Mouse (Mus musculus) urinary bladder, postnatal 14 days (tissue): ENCODE data around the gene Clptm1.
A peak's percentile ranks its signal among the peaks of the same experiment; 100 is the strongest.
"Not testable (repeated sequence)": the region's sequence is repeated elsewhere in the genome, so short reads cannot be mapped to it uniquely, and the experiment has no call there.

Experiments
- DNase-seq: peaks from one replicate; pipeline ENCODE4 v3.0.0; 2021; ENCODE audit warnings: low spot score

Clptm1 gene

DNA sequence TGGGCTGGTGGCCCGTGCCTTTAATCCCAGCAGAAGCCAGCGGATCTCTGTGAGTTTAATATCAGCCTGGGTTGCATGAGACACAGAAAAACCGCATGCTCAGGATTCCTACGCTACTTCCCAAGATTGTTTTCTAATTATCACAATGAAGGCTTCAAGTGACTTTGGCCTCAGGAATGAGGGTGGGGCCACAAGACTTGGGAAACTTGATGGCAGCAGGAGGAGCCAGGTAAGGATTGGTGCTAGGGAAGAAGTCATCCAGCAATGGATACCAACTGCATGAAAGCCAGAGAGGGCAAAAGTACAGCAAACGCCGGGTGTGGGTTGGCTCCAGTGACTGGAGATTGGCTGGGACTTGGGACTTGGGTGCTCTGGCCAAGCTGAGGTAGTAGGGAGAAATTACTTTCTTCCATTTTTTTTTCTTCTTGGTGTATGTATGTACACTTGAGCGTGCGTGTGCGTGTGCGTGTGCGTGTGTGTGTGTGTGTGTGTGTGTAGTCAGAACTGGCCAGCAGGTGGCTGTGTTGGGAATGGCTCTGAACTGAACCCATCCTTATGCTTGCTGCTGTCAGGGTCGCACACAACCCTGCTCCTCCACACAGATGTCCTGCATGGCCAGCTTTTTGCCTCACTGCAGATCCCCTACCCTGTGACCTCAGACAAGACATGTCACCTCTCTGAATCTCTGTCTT, 55.0 kb downstream of the Clptm1 start:
- DNase-seq: no peak

DNA sequence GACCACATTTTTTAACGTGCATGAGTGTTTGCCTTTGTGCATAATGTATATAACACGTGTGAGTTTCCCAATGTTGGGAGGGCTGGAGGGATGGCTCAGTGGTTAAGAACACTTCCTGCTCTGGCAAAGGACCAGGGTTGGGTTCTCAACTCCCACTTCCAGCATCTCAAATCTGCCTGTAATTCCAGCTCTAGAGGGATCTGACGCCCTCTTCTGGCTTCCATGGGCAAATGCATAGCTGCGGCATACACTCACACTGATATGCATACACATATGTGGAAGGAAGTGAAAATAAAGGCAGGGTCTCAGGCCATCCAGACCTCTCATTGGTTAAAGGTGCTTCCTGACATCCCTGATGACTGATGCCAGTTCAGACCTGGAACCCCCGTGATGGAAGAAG, 57.5 kb downstream of the Clptm1 start:
- no peak for DNase-seq

DNA sequence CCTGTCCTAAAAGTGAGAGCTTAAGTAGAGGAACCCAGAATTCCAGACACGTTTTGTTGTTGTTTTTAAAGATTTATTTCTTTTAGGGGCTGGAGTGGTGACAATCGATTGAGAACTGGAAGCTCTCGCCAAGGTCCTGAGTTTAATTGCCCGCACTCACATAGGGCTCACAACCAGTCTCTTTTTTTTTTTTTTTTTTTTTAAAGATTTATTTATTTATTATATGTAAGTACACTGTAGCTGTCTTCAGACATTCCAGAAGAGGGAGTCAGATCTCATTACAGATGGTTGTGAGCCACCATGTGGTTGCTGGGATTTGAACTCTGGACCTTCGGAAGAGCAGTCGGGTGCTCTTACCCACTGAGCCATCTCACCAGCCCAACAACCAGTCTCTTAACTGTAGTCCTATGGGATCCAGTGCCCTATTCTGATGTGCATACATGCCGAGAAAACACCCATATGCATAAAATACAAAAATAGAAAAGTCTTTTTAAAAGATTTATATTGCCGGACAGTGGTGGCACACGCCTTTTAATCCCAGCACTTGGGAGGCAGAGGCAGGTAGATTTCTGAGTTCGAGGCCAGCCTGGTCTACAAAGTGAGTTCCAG, 60.1 kb downstream of the Clptm1 start:
- DNase-seq: not testable (repeated sequence)

- peak; percentile 98 for DNase-seq
Measured at GRCm38 (mm10) chr7:19603849-19604605, 60.8 kb downstream of the Clptm1 start, which contains the start of gene Clasrp. TSS of gene Clasrp (minus strand) at chr7:19604486.

- DNase-seq: no peak
Measured at GRCm38 (mm10) chr7:19603055-19603454, 61.8 kb downstream of the Clptm1 start.

DNA sequence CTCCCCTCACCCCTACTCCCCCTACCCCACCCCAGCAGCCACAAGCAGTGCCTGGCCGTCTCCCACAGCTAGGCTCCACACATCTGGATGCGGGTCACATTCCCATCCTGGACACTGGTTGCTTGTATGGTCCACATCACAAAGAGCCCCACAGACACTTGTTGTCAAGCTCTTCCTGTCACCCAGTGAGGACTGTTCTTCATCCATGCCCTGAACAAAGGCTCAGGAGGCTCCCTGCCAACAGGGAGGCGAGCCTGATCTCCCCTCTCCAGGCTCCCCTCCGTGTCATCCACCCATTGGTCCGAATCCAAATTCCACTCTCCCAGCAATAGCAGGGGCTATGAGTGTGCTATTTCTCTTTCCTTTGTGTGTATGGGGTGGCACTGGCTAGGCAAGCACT, 64.3 kb downstream of the Clptm1 start:
- no peak for DNase-seq

DNA sequence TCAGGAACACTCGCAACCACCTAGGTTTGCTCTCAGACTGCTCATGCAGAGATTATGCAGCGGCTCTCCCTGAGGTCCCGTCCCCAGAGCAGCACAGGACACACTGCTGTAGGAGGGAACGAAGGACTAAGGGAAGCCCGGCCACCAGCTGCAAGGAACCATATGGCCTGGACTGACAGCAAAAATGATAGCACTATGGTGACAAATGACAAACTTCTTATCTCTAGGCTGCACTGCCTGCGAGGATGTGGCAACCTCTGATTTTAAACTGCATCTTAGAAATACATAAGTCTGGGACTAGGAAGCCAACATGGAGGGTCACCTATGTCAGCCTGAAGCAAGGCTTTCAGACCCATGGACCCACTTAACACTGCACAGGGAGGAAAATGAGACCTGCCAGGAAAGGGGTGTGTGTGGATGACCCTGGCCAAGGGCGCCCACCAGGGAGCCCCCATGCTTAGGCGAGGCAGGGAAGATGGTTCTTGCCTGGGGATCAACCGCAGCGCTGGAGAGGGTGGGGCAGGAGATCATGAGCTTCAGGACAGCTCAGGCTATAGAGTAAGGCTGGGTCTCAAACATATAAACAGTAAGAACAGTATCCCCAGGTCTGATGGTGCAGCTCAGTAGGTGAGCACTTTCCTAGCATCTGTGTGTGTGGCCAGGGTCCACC, 71.6 kb downstream of the Clptm1 start:
- DNase-seq: no peak

- DNase-seq: peak; percentile 78
Measured at GRCm38 (mm10) chr7:19589917-19590316, 74.9 kb downstream of the Clptm1 start.

DNA sequence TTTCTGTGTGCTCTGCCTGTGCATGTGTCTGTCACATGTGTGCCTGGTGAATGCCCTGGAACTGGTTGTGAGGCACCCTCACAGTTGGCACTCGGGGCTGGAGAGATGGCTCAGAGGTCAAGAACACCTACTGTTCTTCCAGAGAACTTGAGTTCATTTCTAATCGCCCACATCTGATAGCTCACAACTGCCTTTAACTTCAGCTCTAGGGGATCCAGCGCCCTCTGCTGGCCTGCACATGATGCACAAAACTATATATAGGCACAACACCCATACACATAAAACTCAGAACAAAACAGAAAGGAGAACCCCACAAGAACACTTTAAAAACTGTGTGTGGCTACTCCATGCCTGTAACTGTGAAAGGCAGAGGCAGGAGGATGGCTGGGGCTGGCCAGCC, 75.6 kb downstream of the Clptm1 start:
- DNase-seq: peak; percentile 62

DNA sequence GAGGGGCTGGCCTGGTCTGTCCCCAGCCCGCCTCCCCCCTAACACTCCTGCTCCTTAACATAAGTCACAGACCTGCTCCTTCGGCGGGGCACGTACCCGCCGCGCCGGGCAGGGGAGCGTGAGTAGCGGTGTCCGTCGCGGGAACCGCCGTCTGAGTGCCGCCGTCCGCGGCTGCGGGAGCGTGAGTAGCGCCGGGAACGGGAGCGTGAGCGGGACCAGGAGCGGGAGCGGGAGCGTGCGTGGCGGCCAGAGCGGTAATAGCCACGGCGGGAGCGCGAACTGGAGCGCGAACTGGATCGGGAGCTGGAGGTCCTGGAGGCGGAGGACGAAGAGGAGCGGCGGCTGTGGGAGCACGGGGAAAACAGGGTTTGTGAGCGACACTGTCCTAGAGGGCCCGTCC, 78.6 kb downstream of the Clptm1 start:
- no peak for DNase-seq
